Mouse (Mus musculus) intestine, embryonic 16.5 days (tissue): Measurements from ENCODE around the gene Mrpl14. TPM values are rescaled to one million over a fixed set of nuclear protein-coding genes. Genes with fewer than 3 reads are reported as not detected.

Experiments used
- ATAC-seq: fragments of 200-750 bp; cut with Nextera tagmentation; 2 replicates; pipeline ENCODE4 v1.8.0; 2017; ENCODE audit warnings: moderate TSS enrichment, moderate library complexity
- H3K27ac ChIP-seq: fragments of 300-500 bp; sonication (generic); 2 replicates; pipeline ENCODE4 v1.5.1; 2014; ENCODE audit warnings: mild to moderate bottlenecking, low read length
- H3K27me3 ChIP-seq: fragments of 300-500 bp; sonication (generic); replicated peaks from 2 replicates; pipeline ENCODE4 v1.6.1; 2014; ENCODE audit warnings: low read length, control low read depth, mixed read lengths; ENCODE audit not compliant: control insufficient read depth, insufficient read depth
- H3K36me3 ChIP-seq: fragments of 300-500 bp; sonication (generic); 2 replicates; pipeline ENCODE4 v1.6.1; 2014; ENCODE audit warnings: low read length, control low read depth; ENCODE audit not compliant: control insufficient read depth, insufficient read depth
- H3K4me1 ChIP-seq: fragments of 300-500 bp; sonication (generic); 2 replicates; pipeline ENCODE4 v1.6.1; 2014; ENCODE audit warnings: low read length, control low read depth, mixed read lengths; ENCODE audit not compliant: control insufficient read depth, insufficient read depth
- H3K4me2 ChIP-seq: fragments of 300-500 bp; sonication (generic); 2 replicates; pipeline ENCODE4 v1.6.1; 2014; ENCODE audit warnings: low read depth, low read length, control low read depth
- H3K4me3 ChIP-seq: fragments of 300-500 bp; sonication (generic); 2 replicates; pipeline ENCODE4 v1.5.1; 2014; ENCODE audit warnings: mild to moderate bottlenecking, low read length
- H3K9ac ChIP-seq: fragments of 300-500 bp; sonication (generic); 2 replicates; pipeline ENCODE4 v1.6.1; 2014; ENCODE audit warnings: low read depth, low read length
- H3K9me3 ChIP-seq: fragments of 300-500 bp; sonication (generic); 2 replicates; pipeline ENCODE4 v1.6.1; 2016; ENCODE audit warnings: low read length, control low read depth; ENCODE audit not compliant: control insufficient read depth
- WGBS: fragments of 180-500 bp; shearing (Covaris S2); extraction: QIAGEN DNeasy Blood & Tissue Kit; methylation state at CpG from one replicate; pipeline ENCODE4 v1.1.7; 2014; 5-methylcytosine and 5-hydroxymethylcytosine counted together
- polyA plus RNA-seq: library from polyadenylated mRNA; unstranded; fragments of >200 nt; fragmentation: Nextera tagmentation; extraction: Ambion mirVana; gene quantifications from 2 replicates; pipeline ENCODE4 v1.2.1, GENCODE M21; 2015

Gene Mrpl14
- polyA plus RNA-seq, 1 experiment from 2014 or later: 154 TPM

GRCm38 (mm10) chr17:45664608-45665007, 21.5 kb upstream of the Mrpl14 start:
- Histone ChIP-seq H3K27me3 (no peaks in the 10 kb centered on the region), H3K9ac (no peak overlapping the region), H3K4me3 (no peak overlapping the region), H3K4me1 (no peaks in the 10 kb centered on the region), H3K36me3 (no peaks in the 10 kb centered on the region), H3K9me3 (no peaks in the 10 kb centered on the region), H3K27ac (no peak overlapping the region), H3K4me2 (no peak overlapping the region)
- ATAC-seq: no peak
- WGBS: 89% methylated on average over 13 of the region's 13 CpGs

GRCm38 (mm10) chr17:45666091-45666490, 20.0 kb upstream of the Mrpl14 start:
- no peak for ATAC-seq
- no peak overlapping the region for H3K27ac ChIP-seq
- H3K4me3 ChIP-seq: no peak overlapping the region
- H3K9ac ChIP-seq: no peak overlapping the region
- H3K9me3 ChIP-seq: no peaks in the 10 kb centered on the region
- no peaks in the 10 kb centered on the region for H3K4me1 ChIP-seq
- no peak overlapping the region for H3K4me2 ChIP-seq
- WGBS: 73% methylated on average over 11 of the region's 11 CpGs
- H3K36me3 ChIP-seq: no peaks in the 10 kb centered on the region
- H3K27me3 ChIP-seq: no peaks in the 10 kb centered on the region

- no peak for ATAC-seq
- no peaks in the 10 kb centered on the region for H3K36me3 ChIP-seq
- WGBS: 84% methylated on average over 10 of the region's 10 CpGs
Observed at GRCm38 (mm10) chr17:45667481-45667880, 18.6 kb upstream of the Mrpl14 start.

GRCm38 (mm10) chr17:45667986-45668385, 18.1 kb upstream of the Mrpl14 start:
- Histone ChIP-seq H3K36me3 (no peaks in the 10 kb centered on the region), H3K9ac (no peak overlapping the region), H3K27ac (no peak overlapping the region), H3K4me2 (no peak overlapping the region), H3K4me3 (no peak overlapping the region), H3K9me3 (no peaks in the 10 kb centered on the region), H3K4me1 (no peaks in the 10 kb centered on the region), H3K27me3 (no peaks in the 10 kb centered on the region)
- no peak for ATAC-seq
- 88% methylated on average over 10 of the region's 10 CpGs for WGBS

More at GRCm38 (mm10) chr17:45667481-45667880, 18.6 kb upstream of the Mrpl14 start:
- Histone ChIP-seq H3K27ac (no peak overlapping the region), H3K9me3 (no peaks in the 10 kb centered on the region), H3K27me3 (no peaks in the 10 kb centered on the region), H3K4me1 (no peaks in the 10 kb centered on the region), H3K9ac (no peak overlapping the region), H3K4me2 (no peak overlapping the region), H3K4me3 (no peak overlapping the region)

GRCm38 (mm10) chr17:45671821-45672220, 14.3 kb upstream of the Mrpl14 start:
- Histone ChIP-seq H3K27ac (no peak overlapping the region), H3K36me3 (no peaks in the 10 kb centered on the region; the same call in 1 of the 2 replicates), H3K9me3 (no peaks in the 10 kb centered on the region), H3K27me3 (no peaks in the 10 kb centered on the region), H3K9ac (no peak overlapping the region), H3K4me2 (no peak overlapping the region), H3K4me1 (no peaks in the 10 kb centered on the region), H3K4me3 (no peak overlapping the region)
- no peak for ATAC-seq
- WGBS: 94% methylated on average over 1 of the region's 1 CpGs

GRCm38 (mm10) chr17:45672598-45672997, 13.5 kb upstream of the Mrpl14 start:
- Histone ChIP-seq H3K4me3 (no peak overlapping the region), H3K4me2 (no peak overlapping the region), H3K27me3 (no peaks in the 10 kb centered on the region), H3K36me3 (no peaks in the 10 kb centered on the region; the same call in 1 of the 2 replicates), H3K9ac (no peak overlapping the region), H3K27ac (no peak overlapping the region), H3K4me1 (no peaks in the 10 kb centered on the region), H3K9me3 (no peaks in the 10 kb centered on the region)
- ATAC-seq: no peak
- 84% methylated on average over 2 of the region's 2 CpGs for WGBS

GRCm38 (mm10) chr17:45678106-45678505, 8.0 kb upstream of the Mrpl14 start:
- WGBS: 40% methylated on average over 7 of the region's 7 CpGs
- no peak overlapping the region for H3K4me2 ChIP-seq
- H3K4me3 ChIP-seq: no peak overlapping the region
- ATAC-seq: no peak
- no peak overlapping the region for H3K9ac ChIP-seq
- no peak overlapping the region for H3K27ac ChIP-seq
- no peaks in the 10 kb centered on the region for H3K9me3 ChIP-seq
- no peaks in the 10 kb centered on the region for H3K27me3 ChIP-seq
- H3K4me1 ChIP-seq: peaks cover 5% of the 10 kb centered on the region
- H3K36me3 ChIP-seq: no peaks in the 10 kb centered on the region; the same call in 1 of the 2 replicates

- ATAC-seq: peak; percentile 34
- Histone ChIP-seq H3K36me3 (no peaks in the 10 kb centered on the region; the same call in 1 of the 2 replicates), H3K4me2 (peak overlapping the region; percentile 36; the same call in 1 of the 2 replicates), H3K4me3 (peak overlapping the region; percentile 20), H3K9ac (peak overlapping the region; percentile 60), H3K4me1 (peaks cover 20% of the 10 kb centered on the region), H3K9me3 (no peaks in the 10 kb centered on the region), H3K27me3 (no peaks in the 10 kb centered on the region), H3K27ac (peak overlapping the region; percentile 51; the same call in 1 of the 2 replicates)
- 52% methylated on average over 8 of the region's 8 CpGs for WGBS
Observed at GRCm38 (mm10) chr17:45680391-45680980, 5.6 kb upstream of the Mrpl14 start.

GRCm38 (mm10) chr17:45681588-45681987, 4.5 kb upstream of the Mrpl14 start:
- Histone ChIP-seq H3K27ac (no peak overlapping the region), H3K9me3 (no peaks in the 10 kb centered on the region), H3K36me3 (no peaks in the 10 kb centered on the region; the same call in 1 of the 2 replicates), H3K4me1 (peaks cover 20% of the 10 kb centered on the region), H3K9ac (no peak overlapping the region), H3K4me2 (no peak overlapping the region), H3K27me3 (no peaks in the 10 kb centered on the region), H3K4me3 (no peak overlapping the region)
- no peak for ATAC-seq
- WGBS: 100% methylated on average over 1 of the region's 1 CpGs

GRCm38 (mm10) chr17:45682843-45683242, 3.3 kb upstream of the Mrpl14 start:
- WGBS: 77% methylated on average over 4 of the region's 4 CpGs
- H3K4me1 ChIP-seq: peaks cover 29% of the 10 kb centered on the region
- no peak overlapping the region for H3K4me2 ChIP-seq
- ATAC-seq: no peak
- H3K27me3 ChIP-seq: no peaks in the 10 kb centered on the region
- no peak overlapping the region for H3K4me3 ChIP-seq
- H3K36me3 ChIP-seq: no peaks in the 10 kb centered on the region
- H3K9ac ChIP-seq: no peak overlapping the region
- H3K9me3 ChIP-seq: no peaks in the 10 kb centered on the region
- no peak overlapping the region for H3K27ac ChIP-seq
